Mouse (Mus musculus): Measurements from ENCODE around the gene Hoxc6. TPM values are rescaled to one million over a fixed set of nuclear protein-coding genes. Genes with fewer than 3 reads are reported as not detected.
A peak's percentile ranks its signal among the peaks of the same experiment; 100 is the strongest.

Gene Hoxc6
- polyA plus RNA-seq (2015; fragmentation: Nextera tagmentation; extraction: Ambion mirVana): not detected in 2 replicates

DNA sequence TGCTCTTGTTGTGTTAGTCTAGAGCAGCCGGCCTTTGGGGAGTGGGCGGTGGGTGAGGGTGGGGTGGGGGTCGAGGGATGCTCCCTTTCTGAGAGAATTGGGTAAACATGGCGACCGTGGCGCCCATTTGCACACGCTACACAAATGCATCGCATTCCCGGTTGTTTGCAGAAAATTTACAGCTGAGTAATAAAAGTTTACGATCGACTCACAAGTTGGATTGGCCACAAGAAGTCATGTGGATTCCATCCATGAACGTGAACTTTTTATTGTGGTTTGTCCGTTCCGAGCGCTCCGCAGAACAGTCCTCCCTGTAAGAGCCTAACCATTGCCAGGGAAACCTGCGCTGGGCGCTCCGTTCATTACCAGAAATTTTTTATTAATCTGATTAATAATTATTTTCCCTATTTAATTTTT is at the start of gene Hoxc6:
TSS of gene Hoxc6 (plus strand) at position 319 of the 417 bp plus-strand sequence.
- WGBS: 1% methylated on average over 19 of the region's 19 CpGs
- no peak within 1 kb of the TSS for H3K27ac ChIP-seq (ENCODE audit: low read length)
- H3K4me1 ChIP-seq (ENCODE audit: control insufficient read depth, insufficient read depth, low read length): peaks cover 4% of the 10 kb centered on the region; the same call in 1 of the 2 replicates

DNA sequence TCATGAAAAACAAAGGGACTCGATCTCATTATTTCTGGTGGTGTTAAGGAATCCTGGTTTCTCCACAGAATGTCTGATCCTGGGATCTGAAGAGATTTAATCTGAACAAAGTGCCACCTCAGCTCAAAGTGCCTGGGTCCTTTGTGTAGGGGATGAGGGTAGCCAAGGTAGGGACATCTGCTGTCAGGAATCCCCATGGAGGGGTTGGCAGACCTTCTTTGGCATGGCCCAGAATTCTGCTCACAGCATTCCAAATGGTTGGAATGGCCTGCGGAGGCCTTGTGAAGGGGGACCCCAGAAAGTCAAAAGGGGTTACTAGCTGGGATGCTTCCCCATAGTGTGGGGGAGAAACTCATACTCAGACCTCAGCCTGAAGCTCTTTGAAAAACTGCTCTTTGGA is 49.2 kb upstream of the Hoxc6 start:
- H3K4me1 ChIP-seq (ENCODE audit: control insufficient read depth, insufficient read depth, low read length): no peaks in the 10 kb centered on the region
- H3K9me3 ChIP-seq (replicated peaks; ENCODE audit: control insufficient read depth, low read length, poor library complexity, severe bottlenecking): no peaks in the 10 kb centered on the region
- H3K9ac ChIP-seq (ENCODE audit: low read depth, low read length): no peak overlapping the region
- no peak overlapping the region for H3K27ac ChIP-seq (ENCODE audit: low read length)
- ATAC-seq: no peak
- H3K27me3 ChIP-seq (ENCODE audit: control insufficient read depth, insufficient read depth, low read depth, low read length): peaks cover 92% of the 10 kb centered on the region
- WGBS: 4% methylated on average over 2 of the region's 2 CpGs
- no peaks in the 10 kb centered on the region for H3K36me3 ChIP-seq (ENCODE audit: control insufficient read depth, insufficient read depth, low read length)
- H3K4me3 ChIP-seq (ENCODE audit: low read depth, low read length): no peak overlapping the region
- H3K4me2 ChIP-seq (ENCODE audit: low read length): no peak overlapping the region

More for the DNA sequence above, at the start of gene Hoxc6:
- H3K9ac ChIP-seq (ENCODE audit: low read depth, low read length): no peak within 1 kb of the TSS
- peak within 1 kb of the TSS; percentile 55 for H3K4me2 ChIP-seq (ENCODE audit: low read length)
- peaks cover 85% of the 10 kb centered on the region for H3K27me3 ChIP-seq (ENCODE audit: control insufficient read depth, insufficient read depth, low read depth, low read length)
- H3K4me3 ChIP-seq (ENCODE audit: low read depth, low read length): peak within 1 kb of the TSS; percentile 31
- no peak for ATAC-seq
- no peaks in the 10 kb centered on the region for H3K36me3 ChIP-seq (ENCODE audit: control insufficient read depth, insufficient read depth, low read length)
- H3K9me3 ChIP-seq (replicated peaks; ENCODE audit: control insufficient read depth, low read length, poor library complexity, severe bottlenecking): no peaks in the 10 kb centered on the region

DNA sequence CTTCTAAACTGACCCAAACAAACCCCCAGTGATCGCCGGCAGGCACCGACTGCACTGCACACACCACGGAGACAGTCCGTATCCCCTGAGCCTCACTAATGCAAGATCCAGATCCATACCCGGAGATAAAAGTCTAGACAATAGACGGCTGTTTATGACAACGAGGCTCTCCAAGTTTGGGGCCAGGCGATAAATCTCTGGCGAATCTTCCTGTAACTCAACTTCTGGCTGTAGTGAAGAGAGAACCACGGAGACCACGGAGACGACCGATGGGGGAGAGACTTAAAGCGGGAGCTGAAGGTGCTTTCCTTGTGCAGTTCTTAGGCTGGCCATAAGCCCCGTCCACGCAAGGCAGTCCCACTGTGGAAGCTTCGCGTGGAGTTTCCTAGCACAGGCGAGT is 48.4 kb upstream of the Hoxc6 start:
- Histone ChIP-seq H3K27me3 (ENCODE audit: control insufficient read depth, insufficient read depth, low read depth, low read length) (peaks cover 92% of the 10 kb centered on the region), H3K9ac (ENCODE audit: low read depth, low read length) (no peak overlapping the region), H3K36me3 (ENCODE audit: control insufficient read depth, insufficient read depth, low read length) (no peaks in the 10 kb centered on the region), H3K27ac (ENCODE audit: low read length) (no peak overlapping the region), H3K4me3 (ENCODE audit: low read depth, low read length) (no peak overlapping the region), H3K4me1 (ENCODE audit: control insufficient read depth, insufficient read depth, low read length) (no peaks in the 10 kb centered on the region), H3K4me2 (ENCODE audit: low read length) (no peak overlapping the region), H3K9me3 (replicated peaks; ENCODE audit: control insufficient read depth, low read length, poor library complexity, severe bottlenecking) (no peaks in the 10 kb centered on the region)
- no peak for ATAC-seq
- WGBS: 3% methylated on average over 20 of the region's 20 CpGs

DNA sequence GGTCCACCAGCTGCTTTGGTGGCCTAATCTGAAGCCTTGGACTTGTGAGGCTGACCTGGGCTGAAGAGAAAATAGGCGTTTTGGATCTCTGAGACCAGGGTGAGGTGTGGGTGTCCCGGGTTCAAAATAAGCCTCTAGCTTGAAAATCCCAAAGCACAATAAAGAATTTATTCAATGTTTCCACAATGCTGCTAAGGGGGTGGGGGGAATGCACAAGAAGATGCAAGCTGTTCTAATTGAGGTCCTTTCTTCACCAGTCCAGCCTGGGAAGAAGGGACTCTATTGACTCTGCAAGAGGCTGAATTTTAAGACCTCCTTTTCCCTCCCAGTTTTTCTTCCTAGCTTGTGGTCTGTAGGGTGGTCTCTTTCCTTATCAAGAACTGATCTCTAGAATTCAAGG is 47.2 kb upstream of the Hoxc6 start:
- no peak overlapping the region for H3K4me2 ChIP-seq (ENCODE audit: low read length)
- 8% methylated on average over 2 of the region's 2 CpGs for WGBS
- no peaks in the 10 kb centered on the region for H3K36me3 ChIP-seq (ENCODE audit: control insufficient read depth, insufficient read depth, low read length)
- H3K4me3 ChIP-seq (ENCODE audit: low read depth, low read length): no peak overlapping the region
- H3K9me3 ChIP-seq (replicated peaks; ENCODE audit: control insufficient read depth, low read length, poor library complexity, severe bottlenecking): no peaks in the 10 kb centered on the region
- no peak overlapping the region for H3K9ac ChIP-seq (ENCODE audit: low read depth, low read length)
- H3K27ac ChIP-seq (ENCODE audit: low read length): no peak overlapping the region
- peaks cover 90% of the 10 kb centered on the region for H3K27me3 ChIP-seq (ENCODE audit: control insufficient read depth, insufficient read depth, low read depth, low read length)
- ATAC-seq: no peak
- H3K4me1 ChIP-seq (ENCODE audit: control insufficient read depth, insufficient read depth, low read length): no peaks in the 10 kb centered on the region

DNA sequence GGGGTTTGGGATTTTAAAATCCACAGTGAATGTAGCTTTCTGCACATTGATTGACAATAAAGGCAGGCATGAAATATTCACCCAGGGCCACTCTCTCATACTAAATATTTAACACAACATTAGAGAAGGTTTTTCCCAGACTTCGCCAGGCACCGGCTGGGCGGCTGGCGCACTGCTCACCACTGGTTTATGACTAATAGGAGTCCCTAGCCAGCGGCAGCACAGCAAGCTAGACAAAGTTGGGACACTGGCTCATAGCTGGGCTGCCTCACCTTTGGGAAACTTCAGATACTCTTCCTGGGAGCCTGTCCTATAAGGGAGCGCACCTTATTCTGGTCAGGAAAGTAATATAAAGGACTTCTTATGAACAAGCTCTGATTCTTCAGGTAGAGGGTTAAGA is 44.5 kb upstream of the Hoxc6 start:
- no peaks in the 10 kb centered on the region for H3K9me3 ChIP-seq (replicated peaks; ENCODE audit: control insufficient read depth, low read length, poor library complexity, severe bottlenecking)
- H3K4me3 ChIP-seq (ENCODE audit: low read depth, low read length): no peak overlapping the region
- no peak overlapping the region for H3K27ac ChIP-seq (ENCODE audit: low read length)
- no peak overlapping the region for H3K4me2 ChIP-seq (ENCODE audit: low read length)
- H3K27me3 ChIP-seq (ENCODE audit: control insufficient read depth, insufficient read depth, low read depth, low read length): peaks cover 90% of the 10 kb centered on the region
- no peak for ATAC-seq
- H3K4me1 ChIP-seq (ENCODE audit: control insufficient read depth, insufficient read depth, low read length): no peaks in the 10 kb centered on the region
- WGBS: 4% methylated on average over 6 of the region's 6 CpGs
- H3K9ac ChIP-seq (ENCODE audit: low read depth, low read length): no peak overlapping the region
- no peaks in the 10 kb centered on the region for H3K36me3 ChIP-seq (ENCODE audit: control insufficient read depth, insufficient read depth, low read length)

DNA sequence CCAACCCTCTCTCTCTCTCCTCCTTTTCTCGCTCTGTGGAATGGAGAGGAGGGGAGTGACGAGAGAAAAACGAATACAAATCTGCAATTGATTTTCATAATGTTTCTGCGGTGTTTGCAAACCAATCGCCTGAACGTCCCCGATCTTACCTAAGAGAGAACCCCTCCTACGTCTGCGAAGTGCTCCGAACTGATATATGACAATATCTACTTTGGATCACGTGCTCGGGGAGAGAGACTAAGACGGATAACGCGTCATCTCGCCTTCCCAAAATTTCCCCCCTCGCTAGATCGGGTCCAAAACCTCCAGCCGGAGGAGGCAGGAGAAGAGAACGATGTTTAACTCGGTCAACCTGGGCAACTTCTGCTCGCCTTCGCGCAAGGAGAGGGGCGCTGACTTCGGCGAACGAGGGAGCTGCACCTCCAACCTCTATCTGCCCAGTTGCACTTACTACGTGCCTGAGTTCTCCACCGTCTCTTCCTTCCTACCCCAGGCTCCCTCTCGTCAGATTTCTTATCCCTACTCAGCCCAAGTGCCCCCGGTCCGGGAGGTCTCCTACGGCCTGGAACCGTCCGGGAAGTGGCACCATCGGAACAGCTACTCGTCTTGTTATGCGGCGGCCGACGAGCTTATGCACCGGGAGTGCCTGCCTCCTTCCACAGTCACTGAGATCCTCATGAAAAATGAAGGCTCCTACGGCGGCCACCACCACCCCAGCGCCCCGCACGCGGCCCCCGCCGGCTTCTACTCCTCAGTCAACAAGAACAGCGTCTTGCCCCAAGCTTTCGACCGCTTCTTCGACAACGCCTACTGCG is 43.7 kb upstream of the Hoxc6 start, which contains the start of gene Hoxc11:
TSS of gene Hoxc11 (plus strand) at position 236 of the 815 bp plus-strand sequence.
- Histone ChIP-seq H3K9ac (ENCODE audit: low read depth, low read length) (no peak within 1 kb of the TSS), H3K36me3 (ENCODE audit: control insufficient read depth, insufficient read depth, low read length) (no peaks in the 10 kb centered on the region), H3K4me2 (ENCODE audit: low read length) (no peak within 1 kb of the TSS), H3K4me1 (ENCODE audit: control insufficient read depth, insufficient read depth, low read length) (no peaks in the 10 kb centered on the region), H3K9me3 (replicated peaks; ENCODE audit: control insufficient read depth, low read length, poor library complexity, severe bottlenecking) (no peaks in the 10 kb centered on the region), H3K27ac (ENCODE audit: low read length) (no peak within 1 kb of the TSS), H3K4me3 (ENCODE audit: low read depth, low read length) (no peak within 1 kb of the TSS), H3K27me3 (ENCODE audit: control insufficient read depth, insufficient read depth, low read depth, low read length) (peaks cover 88% of the 10 kb centered on the region)
- no peak for ATAC-seq
- under 1% methylated on average over 52 of the region's 57 CpGs for WGBS

DNA sequence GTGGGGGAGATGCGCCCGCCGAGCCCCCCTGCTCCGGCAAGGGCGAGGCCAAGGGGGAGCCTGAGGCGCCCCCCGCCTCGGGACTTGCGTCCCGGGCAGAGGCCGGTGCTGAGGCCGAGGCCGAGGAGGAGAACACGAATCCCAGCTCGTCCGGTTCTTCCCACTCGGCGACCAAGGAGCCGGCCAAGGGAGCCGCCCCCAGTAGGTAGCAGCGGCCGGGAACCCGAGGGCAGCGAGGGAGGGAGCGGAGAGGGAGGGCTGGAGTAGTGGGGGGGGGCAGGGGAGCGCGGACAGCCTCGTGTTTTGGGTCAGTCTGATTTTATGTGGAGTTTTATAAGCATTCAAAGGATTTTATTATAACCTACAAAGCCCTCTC is 43.1 kb upstream of the Hoxc6 start:
- Histone ChIP-seq H3K9ac (ENCODE audit: low read depth, low read length) (no peak overlapping the region), H3K36me3 (ENCODE audit: control insufficient read depth, insufficient read depth, low read length) (no peaks in the 10 kb centered on the region), H3K27me3 (ENCODE audit: control insufficient read depth, insufficient read depth, low read depth, low read length) (peaks cover 88% of the 10 kb centered on the region), H3K9me3 (replicated peaks; ENCODE audit: control insufficient read depth, low read length, poor library complexity, severe bottlenecking) (no peaks in the 10 kb centered on the region), H3K4me2 (ENCODE audit: low read length) (no peak overlapping the region), H3K27ac (ENCODE audit: low read length) (no peak overlapping the region), H3K4me1 (ENCODE audit: control insufficient read depth, insufficient read depth, low read length) (no peaks in the 10 kb centered on the region), H3K4me3 (ENCODE audit: low read depth, low read length) (no peak overlapping the region)
- ATAC-seq: no peak
- 0% methylated on average over 25 of the region's 28 CpGs for WGBS

DNA sequence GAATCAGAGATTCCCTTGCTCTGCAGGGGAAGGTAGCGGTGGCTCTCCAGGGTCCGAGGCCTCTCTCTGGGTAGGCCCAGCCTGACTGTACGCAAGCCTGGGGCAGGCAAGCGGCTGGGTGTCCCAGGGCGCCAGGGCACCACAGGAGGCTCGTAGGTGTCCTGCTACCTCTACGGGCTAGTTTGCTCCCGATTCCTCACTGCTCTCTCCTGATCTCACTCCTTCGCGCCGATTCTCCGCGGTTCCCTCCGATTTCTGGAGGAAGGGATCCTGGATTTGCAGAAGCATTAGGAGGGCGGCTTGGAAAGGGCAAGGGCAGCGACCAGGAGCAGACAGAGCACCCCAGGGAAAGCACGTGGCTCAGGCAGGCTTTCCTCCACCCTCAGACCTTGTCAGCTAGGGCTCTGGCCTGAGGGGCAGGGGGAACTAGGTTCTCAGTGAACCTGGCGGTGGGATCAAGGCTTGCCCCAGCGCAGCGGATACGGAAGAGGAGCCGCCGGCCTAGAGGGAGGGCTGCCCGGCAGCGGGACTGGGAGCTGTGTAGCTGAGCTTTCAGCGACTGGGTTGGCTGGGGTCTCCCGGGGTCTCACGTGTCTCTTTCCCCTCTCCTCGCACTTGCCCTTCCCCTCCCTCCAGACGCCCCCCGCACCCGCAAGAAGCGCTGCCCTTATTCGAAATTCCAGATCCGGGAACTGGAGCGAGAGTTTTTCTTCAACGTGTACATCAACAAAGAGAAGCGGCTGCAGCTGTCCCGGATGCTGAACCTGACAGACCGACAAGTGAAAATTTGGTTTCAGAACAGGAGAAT is 42.0 kb upstream of the Hoxc6 start:
- peaks cover 90% of the 10 kb centered on the region for H3K27me3 ChIP-seq (ENCODE audit: control insufficient read depth, insufficient read depth, low read depth, low read length)
- no peaks in the 10 kb centered on the region for H3K9me3 ChIP-seq (replicated peaks; ENCODE audit: control insufficient read depth, low read length, poor library complexity, severe bottlenecking)
- H3K4me2 ChIP-seq (ENCODE audit: low read length): no peak overlapping the region
- under 1% methylated on average over 36 of the region's 40 CpGs for WGBS
- no peak overlapping the region for H3K4me3 ChIP-seq (ENCODE audit: low read depth, low read length)
- no peak overlapping the region for H3K27ac ChIP-seq (ENCODE audit: low read length)
- H3K36me3 ChIP-seq (ENCODE audit: control insufficient read depth, insufficient read depth, low read length): no peaks in the 10 kb centered on the region
- no peak overlapping the region for H3K9ac ChIP-seq (ENCODE audit: low read depth, low read length)
- no peak for ATAC-seq
- H3K4me1 ChIP-seq (ENCODE audit: control insufficient read depth, insufficient read depth, low read length): no peaks in the 10 kb centered on the region

DNA sequence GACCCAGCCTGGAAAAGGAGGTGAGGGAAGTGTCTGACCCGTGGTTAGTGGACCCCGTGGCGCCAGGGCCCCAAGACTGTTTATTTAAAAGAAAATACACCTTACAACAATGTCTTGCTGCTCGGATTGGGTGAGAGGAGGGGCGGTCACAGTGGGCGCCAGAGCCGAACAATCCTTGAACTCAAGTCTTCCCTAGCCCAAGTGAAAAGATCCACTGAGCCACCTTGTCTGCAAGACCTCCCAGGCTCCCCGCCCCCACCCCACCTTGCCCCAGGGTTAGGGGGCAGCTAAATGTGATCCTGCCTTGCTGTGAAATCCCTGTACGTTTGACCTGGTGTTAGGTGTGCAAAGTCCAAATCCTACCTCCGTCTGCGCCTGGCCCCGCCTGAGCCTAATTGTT is 41.2 kb upstream of the Hoxc6 start:
- Histone ChIP-seq H3K4me1 (ENCODE audit: control insufficient read depth, insufficient read depth, low read length) (no peaks in the 10 kb centered on the region), H3K9ac (ENCODE audit: low read depth, low read length) (no peak overlapping the region), H3K9me3 (replicated peaks; ENCODE audit: control insufficient read depth, low read length, poor library complexity, severe bottlenecking) (no peaks in the 10 kb centered on the region), H3K36me3 (ENCODE audit: control insufficient read depth, insufficient read depth, low read length) (no peaks in the 10 kb centered on the region), H3K27me3 (ENCODE audit: control insufficient read depth, insufficient read depth, low read depth, low read length) (peaks cover 89% of the 10 kb centered on the region), H3K4me2 (ENCODE audit: low read length) (no peak overlapping the region), H3K4me3 (ENCODE audit: low read depth, low read length) (no peak overlapping the region), H3K27ac (ENCODE audit: low read length) (no peak overlapping the region)
- no peak for ATAC-seq
- under 1% methylated on average over 12 of the region's 12 CpGs for WGBS

Data from midbrain, embryonic 16.5 days (tissue).